Mouse (Mus musculus) midbrain, embryonic 14.5 days (tissue): Measurements from ENCODE around the gene Ssu72. TPM values are rescaled to one million over a fixed set of nuclear protein-coding genes. Genes with fewer than 3 reads are reported as not detected.

ENCODE experiments used
- ATAC-seq: fragments of 200-750 bp; cut with Nextera tagmentation; 2 replicates; pipeline ENCODE4 v1.8.0; 2017; ENCODE audit warnings: moderate number of reproducible peaks, moderate library complexity; ENCODE audit not compliant: low FRiP score, low TSS enrichment
- DNase-seq: peaks from one replicate; pipeline ENCODE4 v3.0.0-alpha.2; 2015
- H3K27ac ChIP-seq: fragments of 300-500 bp; sonication (generic); replicated peaks from 2 replicates; pipeline ENCODE4 v1.5.1; 2014; ENCODE audit warnings: mild to moderate bottlenecking, low read depth, low read length, moderate library complexity
- H3K27me3 ChIP-seq: fragments of 300-500 bp; sonication (generic); 2 replicates; pipeline ENCODE4 v1.6.1; 2014; ENCODE audit warnings: low read length, control low read depth, mixed read lengths; ENCODE audit not compliant: control insufficient read depth, insufficient read depth
- H3K36me3 ChIP-seq: fragments of 300-500 bp; sonication (generic); 2 replicates; pipeline ENCODE4 v1.6.1; 2014; ENCODE audit warnings: low read length, control low read depth; ENCODE audit not compliant: control insufficient read depth, insufficient read depth
- H3K4me1 ChIP-seq: fragments of 300-500 bp; sonication (generic); 2 replicates; pipeline ENCODE4 v1.6.1; 2014; ENCODE audit warnings: mild to moderate bottlenecking, antibody characterized with exemption, low read length, control low read depth; ENCODE audit not compliant: control insufficient read depth, insufficient read depth
- H3K4me2 ChIP-seq: fragments of 300-500 bp; sonication (generic); 2 replicates; pipeline ENCODE4 v1.6.1; 2014; ENCODE audit warnings: mild to moderate bottlenecking, low read length, moderate library complexity
- H3K4me3 ChIP-seq: fragments of 300-500 bp; sonication (generic); replicated peaks from 2 replicates; pipeline ENCODE4 v1.5.1; 2014; ENCODE audit warnings: low read depth, low read length
- H3K9ac ChIP-seq: fragments of 300-500 bp; sonication (generic); replicated peaks from 2 replicates; pipeline ENCODE4 v1.6.1; 2014; ENCODE audit warnings: mild to moderate bottlenecking, low read length, moderate library complexity
- H3K9me3 ChIP-seq: fragments of 300-500 bp; sonication (generic); 2 replicates; pipeline ENCODE4 v1.6.1; 2016; ENCODE audit warnings: low read length, control low read depth, mixed read lengths; ENCODE audit not compliant: control insufficient read depth
- WGBS: fragments of 180-500 bp; shearing (Covaris S2); extraction: QIAGEN DNeasy Blood & Tissue Kit; methylation state at CpG from one replicate; pipeline ENCODE4 v1.1.7; 2014; 5-methylcytosine and 5-hydroxymethylcytosine counted together
- polyA plus RNA-seq: library from polyadenylated mRNA; unstranded; fragments of >200 nt; fragmentation: Nextera tagmentation; extraction: Ambion mirVana; gene quantifications from 2 replicates; pipeline ENCODE4 v1.2.1, GENCODE M21; 2014

Gene Ssu72
- polyA plus RNA-seq, 1 experiment from 2014 or later: 162 TPM

GRCm38 (mm10) chr4:155721668-155722083, 17.1 kb downstream of the Ssu72 start:
- WGBS: 59% methylated on average over 4 of the region's 4 CpGs
- Histone ChIP-seq H3K4me1 (no peaks in the 10 kb centered on the region), H3K9me3 (no peaks in the 10 kb centered on the region), H3K4me3 (no peak overlapping the region), H3K27me3 (no peaks in the 10 kb centered on the region), H3K27ac (no peak overlapping the region), H3K4me2 (no peak overlapping the region), H3K36me3 (peaks cover 27% of the 10 kb centered on the region), H3K9ac (no peak overlapping the region)
- ATAC-seq (no peak), DNase-seq (peak; percentile 61)

- Histone ChIP-seq H3K4me2 (no peak overlapping the region), H3K9me3 (no peaks in the 10 kb centered on the region), H3K4me3 (no peak overlapping the region), H3K36me3 (peaks cover 26% of the 10 kb centered on the region; the same call in 1 of the 2 replicates), H3K27ac (0 out of 2 replicates have a peak overlapping the region, but pooled peaks have one; percentile 32), H3K27me3 (no peaks in the 10 kb centered on the region), H3K4me1 (no peaks in the 10 kb centered on the region), H3K9ac (no peak overlapping the region)
- ATAC-seq (no peak), DNase-seq (no peak)
- WGBS: 46% methylated on average over 2 of the region's 2 CpGs
Measured at GRCm38 (mm10) chr4:155727993-155728392, 23.4 kb downstream of the Ssu72 start.

DNA sequence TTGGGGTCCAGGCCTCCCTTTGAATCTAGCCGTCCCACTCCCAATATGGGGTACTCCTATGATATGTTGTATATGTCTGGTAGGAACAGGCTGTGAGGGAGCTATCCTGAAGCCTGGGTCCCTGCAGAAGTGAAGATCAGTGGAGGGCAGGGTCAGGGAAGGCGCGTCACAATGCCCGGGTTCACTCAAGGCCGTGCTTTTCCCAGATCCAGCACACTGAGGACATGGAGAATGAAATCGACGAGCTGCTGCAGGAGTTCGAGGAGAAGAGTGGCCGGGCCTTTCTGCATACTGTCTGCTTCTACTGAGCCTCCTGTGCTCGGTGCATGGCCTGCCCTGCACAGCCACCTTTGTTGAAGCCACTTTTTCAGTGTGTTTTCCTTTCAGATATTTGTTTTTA, 28.7 kb downstream of the Ssu72 start:
- H3K36me3 ChIP-seq: peaks cover 31% of the 10 kb centered on the region
- no peaks in the 10 kb centered on the region for H3K9me3 ChIP-seq
- WGBS: 90% methylated on average over 10 of the region's 10 CpGs
- H3K27me3 ChIP-seq: no peaks in the 10 kb centered on the region
- peaks cover 18% of the 10 kb centered on the region for H3K4me1 ChIP-seq
- DNase-seq (no peak), ATAC-seq (no peak)
- H3K9ac ChIP-seq: no peak overlapping the region; the same call in 1 of the 2 replicates
- no peak overlapping the region; the same call in 1 of the 2 replicates for H3K4me2 ChIP-seq
- H3K4me3 ChIP-seq: no peak overlapping the region
- H3K27ac ChIP-seq: no peak overlapping the region

- ATAC-seq (peak; percentile 88), DNase-seq (peak; percentile 93)
- no peaks in the 10 kb centered on the region for H3K27me3 ChIP-seq
- peak within 1 kb of the TSS; percentile 91 for H3K4me2 ChIP-seq
- peak within 1 kb of the TSS; percentile 97 for H3K27ac ChIP-seq
- H3K9ac ChIP-seq: peak within 1 kb of the TSS; percentile 91
- under 1% methylated on average over 27 of the region's 35 CpGs for WGBS
- H3K4me1 ChIP-seq: peaks cover 18% of the 10 kb centered on the region
- peak within 1 kb of the TSS; percentile 75 for H3K4me3 ChIP-seq
- H3K36me3 ChIP-seq: peaks cover 41% of the 10 kb centered on the region
- no peaks in the 10 kb centered on the region for H3K9me3 ChIP-seq
Measured at GRCm38 (mm10) chr4:155734350-155734941, 29.8 kb downstream of the Ssu72 start, which contains the start of gene Tmem240. Gene Tmem240 (plus strand): TSS chr4:155734800.

GRCm38 (mm10) chr4:155734951-155735702, 30.5 kb downstream of the Ssu72 start:
- Histone ChIP-seq H3K27ac (peak overlapping the region; percentile 97), H3K36me3 (peaks cover 47% of the 10 kb centered on the region), H3K9ac (peak overlapping the region; percentile 91), H3K4me3 (peak overlapping the region; percentile 75), H3K9me3 (no peaks in the 10 kb centered on the region), H3K4me1 (peaks cover 18% of the 10 kb centered on the region), H3K4me2 (peak overlapping the region; percentile 91), H3K27me3 (no peaks in the 10 kb centered on the region)
- peak; percentile 76 for DNase-seq
- ATAC-seq: peak; percentile 78
- WGBS: 2% methylated on average over 60 of the region's 79 CpGs

DNA sequence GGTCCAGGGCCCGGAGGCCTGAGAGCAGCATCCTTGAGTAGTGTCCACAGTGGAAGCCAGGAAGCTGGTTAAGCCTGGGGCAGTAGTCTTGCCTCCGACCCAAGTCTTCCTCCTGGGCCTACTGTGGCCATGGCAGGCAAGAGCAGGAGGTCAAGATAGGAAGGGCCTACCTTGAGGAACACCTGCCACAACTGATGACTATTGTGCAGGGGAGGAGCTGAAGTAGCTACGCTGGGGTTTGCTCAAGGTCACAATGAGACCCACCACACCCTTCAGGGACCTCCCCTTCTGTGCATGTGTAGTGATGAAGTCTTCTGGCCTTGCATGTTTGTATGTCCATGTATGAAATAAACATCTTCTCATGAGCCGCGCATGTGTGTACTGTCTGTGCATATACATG, 31.2 kb downstream of the Ssu72 start:
- WGBS: 68% methylated on average over 5 of the region's 5 CpGs
- peak; percentile 6 for DNase-seq
- Histone ChIP-seq H3K9me3 (no peaks in the 10 kb centered on the region), H3K27ac (peak overlapping the region; percentile 97), H3K36me3 (peaks cover 54% of the 10 kb centered on the region), H3K9ac (peak overlapping the region; percentile 91), H3K27me3 (no peaks in the 10 kb centered on the region), H3K4me3 (peak overlapping the region; percentile 75), H3K4me2 (peak overlapping the region; percentile 91), H3K4me1 (peaks cover 18% of the 10 kb centered on the region)
- ATAC-seq: no peak

DNA sequence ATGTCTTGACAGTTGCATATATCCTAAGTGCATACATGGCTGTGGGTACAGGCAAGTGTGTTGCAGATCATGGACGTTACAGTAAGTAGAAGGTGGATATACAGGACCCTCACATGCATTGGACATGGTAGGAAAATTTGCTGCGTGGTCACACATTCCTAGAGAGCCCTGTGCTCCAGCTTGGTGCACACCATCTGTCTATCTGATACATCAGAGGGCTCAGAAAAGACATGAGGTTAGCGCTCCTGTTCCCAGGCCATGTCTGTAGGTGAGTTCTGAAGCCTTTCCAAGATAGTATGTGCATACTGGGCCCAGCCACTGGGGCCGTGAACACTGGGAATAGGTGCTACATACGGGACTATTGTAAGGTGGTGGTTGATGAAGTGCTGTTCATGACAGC, 31.8 kb downstream of the Ssu72 start:
- Histone ChIP-seq H3K9me3 (no peaks in the 10 kb centered on the region), H3K36me3 (peaks cover 56% of the 10 kb centered on the region), H3K4me2 (peak overlapping the region; percentile 91), H3K27ac (no peak overlapping the region), H3K4me1 (peaks cover 18% of the 10 kb centered on the region), H3K27me3 (no peaks in the 10 kb centered on the region), H3K9ac (no peak overlapping the region), H3K4me3 (0 out of 2 replicates have a peak overlapping the region, but pooled peaks have one; percentile 75)
- DNase-seq: no peak
- no peak for ATAC-seq
- WGBS: 92% methylated on average over 5 of the region's 5 CpGs

DNA sequence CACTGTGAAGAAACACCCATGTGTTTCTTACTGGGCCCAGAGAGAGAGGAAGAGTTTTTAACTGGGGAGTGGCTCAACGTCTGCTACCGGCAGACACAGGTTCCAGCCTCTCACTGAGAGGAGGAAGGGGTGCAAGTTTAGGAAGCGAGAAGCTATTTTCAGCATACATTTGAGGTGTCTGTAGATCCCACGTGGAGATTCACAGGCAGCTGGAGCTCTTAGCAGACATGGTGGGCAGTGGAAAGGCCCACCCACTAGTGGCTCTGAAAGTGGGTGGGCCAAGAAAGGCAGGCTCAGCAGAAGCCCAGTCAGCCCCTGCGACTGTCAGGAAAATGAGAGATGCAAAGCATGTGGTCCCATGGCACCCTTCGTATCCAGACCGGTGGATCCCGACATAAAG, 33.7 kb downstream of the Ssu72 start:
- WGBS: 74% methylated on average over 8 of the region's 8 CpGs
- Histone ChIP-seq H3K27ac (no peak overlapping the region), H3K9me3 (no peaks in the 10 kb centered on the region), H3K4me1 (peaks cover 18% of the 10 kb centered on the region), H3K4me3 (no peak overlapping the region), H3K27me3 (no peaks in the 10 kb centered on the region), H3K4me2 (no peak overlapping the region), H3K9ac (no peak overlapping the region), H3K36me3 (peaks cover 65% of the 10 kb centered on the region)
- no peak for DNase-seq
- ATAC-seq: no peak
